Mouse (Mus musculus) liver, embryonic 11.5 days (tissue): Measurements from ENCODE around the gene Slc19a2. TPM values are rescaled to one million over a fixed set of nuclear protein-coding genes. Genes with fewer than 3 reads are reported as not detected.
"Not testable (repeated sequence)": the region's sequence is repeated elsewhere in the genome, so short reads cannot be mapped to it uniquely, and the experiment has no call there.

Experiments
- ATAC-seq: fragments of 200-750 bp; cut with Nextera tagmentation; replicated peaks from 2 replicates; pipeline ENCODE4 v1.8.0; 2017; ENCODE audit warnings: moderate number of reproducible peaks, mild to moderate bottlenecking, moderate TSS enrichment, moderate library complexity; ENCODE audit not compliant: low FRiP score
- DNase-seq: peaks from one replicate; pipeline ENCODE4 v3.0.0-alpha.2; 2017; ENCODE audit warnings: low spot score
- H3K27ac ChIP-seq: fragments of 300-500 bp; sonication (generic); 2 replicates; pipeline ENCODE4 v1.5.1; 2014; ENCODE audit warnings: mild to moderate bottlenecking, low read depth, low read length, control low read depth
- H3K27me3 ChIP-seq: fragments of 300-500 bp; sonication (generic); replicated peaks from 2 replicates; pipeline ENCODE4 v1.6.1; 2014; ENCODE audit warnings: low read length, mixed read lengths; ENCODE audit not compliant: control insufficient read depth, insufficient read depth
- H3K36me3 ChIP-seq: fragments of 300-500 bp; sonication (generic); 2 replicates; pipeline ENCODE4 v1.6.1; 2014; ENCODE audit warnings: mild to moderate bottlenecking, low read length, moderate library complexity, mixed read lengths; ENCODE audit not compliant: control insufficient read depth, insufficient read depth
- H3K4me1 ChIP-seq: fragments of 300-500 bp; sonication (generic); replicated peaks from 2 replicates; pipeline ENCODE4 v1.6.1; 2014; ENCODE audit warnings: low read length, mixed read lengths; ENCODE audit not compliant: control insufficient read depth, insufficient read depth
- H3K4me2 ChIP-seq: fragments of 300-500 bp; sonication (generic); 2 replicates; pipeline ENCODE4 v1.6.1; 2014; ENCODE audit warnings: mild to moderate bottlenecking, control low read depth, moderate library complexity
- H3K4me3 ChIP-seq: fragments of 300-500 bp; sonication (generic); 2 replicates; pipeline ENCODE4 v1.5.1; 2014; ENCODE audit warnings: low read depth, low read length, control low read depth
- H3K9ac ChIP-seq: fragments of 300-500 bp; sonication (generic); 2 replicates; pipeline ENCODE4 v1.6.1; 2014; ENCODE audit warnings: low read depth, low read length, control low read depth
- H3K9me3 ChIP-seq: fragments of 300-500 bp; sonication (generic); 2 replicates; pipeline ENCODE4 v1.6.1; 2016; ENCODE audit warnings: low read length, inconsistent platforms, mixed read lengths; ENCODE audit not compliant: control insufficient read depth
- WGBS: fragments of 180-500 bp; shearing (Covaris S2); extraction: QIAGEN DNeasy Blood & Tissue Kit; methylation state at CpG from one replicate; pipeline ENCODE4 v1.1.7; 2014; 5-methylcytosine and 5-hydroxymethylcytosine counted together
- polyA plus RNA-seq: library from polyadenylated mRNA; unstranded; fragments of >200 nt; fragmentation: Nextera tagmentation; extraction: Ambion mirVana; gene quantifications from 2 replicates; pipeline ENCODE4 v1.2.1, GENCODE M21; 2014

The Slc19a2 gene
- polyA plus RNA-seq, 1 experiment from 2014 or later = 26.6 TPM

DNA sequence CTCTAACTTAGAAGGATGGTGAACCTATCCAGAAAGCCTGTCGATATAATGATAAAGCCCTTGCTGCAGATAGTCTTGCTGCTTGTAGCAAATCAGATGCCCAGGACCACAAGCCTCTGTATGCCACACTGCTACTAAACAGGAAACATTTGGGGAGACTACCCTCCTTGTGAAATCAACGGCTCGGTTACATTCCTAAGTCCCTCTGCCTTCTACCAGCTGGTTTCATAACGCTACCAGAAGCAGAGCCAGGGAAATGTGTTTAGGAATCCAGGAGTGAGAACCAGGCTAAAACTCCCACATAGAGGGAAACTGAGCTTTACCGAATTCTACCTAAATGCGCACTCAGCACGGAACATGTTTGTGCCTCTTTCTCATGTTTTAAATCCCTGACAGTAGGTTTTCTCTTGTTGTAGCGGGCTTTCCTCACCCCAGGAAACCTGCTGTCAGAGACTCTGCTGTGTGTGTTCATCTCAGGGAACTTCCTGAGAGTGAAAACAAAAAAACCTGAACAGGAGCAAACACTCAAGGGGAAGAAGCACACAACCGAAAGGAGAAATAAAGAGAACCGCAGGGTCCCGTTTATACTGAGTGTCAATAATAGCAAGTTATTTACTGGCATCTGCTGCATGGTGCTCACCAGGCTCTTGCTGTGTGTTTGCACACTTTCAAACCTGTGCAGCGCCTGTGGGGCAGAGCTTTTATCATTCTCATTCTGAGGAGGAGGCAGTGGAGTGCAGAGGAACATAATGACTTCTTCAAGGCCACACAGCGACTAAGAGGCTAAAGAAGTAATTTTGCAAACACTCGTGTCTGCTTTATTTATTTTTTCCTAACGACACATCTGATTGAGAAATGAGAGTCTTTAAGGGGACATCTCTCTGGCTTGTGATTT lies 30.8 kb upstream of the Slc19a2 start:
- no peaks in the 10 kb centered on the region for H3K36me3 ChIP-seq
- DNase-seq (no peak), ATAC-seq (no peak)
- H3K4me3 ChIP-seq = no peak overlapping the region
- H3K4me2 ChIP-seq = peak overlapping the region; percentile 20
- no peak overlapping the region for H3K27ac ChIP-seq
- no peak overlapping the region for H3K9ac ChIP-seq
- H3K27me3 ChIP-seq = no peaks in the 10 kb centered on the region
- H3K9me3 ChIP-seq = no peaks in the 10 kb centered on the region
- H3K4me1 ChIP-seq = peaks cover 2% of the 10 kb centered on the region; the same call in 1 of the 2 replicates
- WGBS = 45% methylated on average over 15 of the region's 15 CpGs

DNA sequence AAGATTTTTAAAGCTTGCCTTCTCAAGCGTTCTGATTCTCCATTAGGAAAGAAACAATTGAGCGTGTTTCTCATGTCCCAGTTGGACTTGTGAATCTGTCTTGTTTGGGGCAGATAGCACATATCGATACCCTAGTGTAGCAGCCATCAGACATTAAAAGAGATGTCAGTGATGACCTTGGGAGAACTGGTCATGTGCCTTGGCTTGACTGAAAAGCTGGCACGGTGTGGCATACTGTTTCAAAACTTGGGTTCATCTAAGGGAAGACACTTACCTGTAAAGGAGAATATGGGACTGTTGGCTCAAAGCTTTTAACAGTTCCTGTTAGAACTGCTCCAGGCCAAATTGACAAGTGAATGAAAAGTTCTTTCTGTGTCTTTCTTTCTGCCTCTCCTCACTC lies 28.6 kb upstream of the Slc19a2 start:
- no peak overlapping the region for H3K9ac ChIP-seq
- DNase-seq = no peak
- no peak overlapping the region for H3K4me2 ChIP-seq
- H3K27me3 ChIP-seq = no peaks in the 10 kb centered on the region
- H3K36me3 ChIP-seq = no peaks in the 10 kb centered on the region
- H3K4me3 ChIP-seq = no peak overlapping the region
- 84% methylated on average over 4 of the region's 4 CpGs for WGBS
- ATAC-seq = no peak
- H3K27ac ChIP-seq = no peak overlapping the region
- H3K9me3 ChIP-seq = no peaks in the 10 kb centered on the region
- peaks cover 2% of the 10 kb centered on the region; the same call in 1 of the 2 replicates for H3K4me1 ChIP-seq

DNA sequence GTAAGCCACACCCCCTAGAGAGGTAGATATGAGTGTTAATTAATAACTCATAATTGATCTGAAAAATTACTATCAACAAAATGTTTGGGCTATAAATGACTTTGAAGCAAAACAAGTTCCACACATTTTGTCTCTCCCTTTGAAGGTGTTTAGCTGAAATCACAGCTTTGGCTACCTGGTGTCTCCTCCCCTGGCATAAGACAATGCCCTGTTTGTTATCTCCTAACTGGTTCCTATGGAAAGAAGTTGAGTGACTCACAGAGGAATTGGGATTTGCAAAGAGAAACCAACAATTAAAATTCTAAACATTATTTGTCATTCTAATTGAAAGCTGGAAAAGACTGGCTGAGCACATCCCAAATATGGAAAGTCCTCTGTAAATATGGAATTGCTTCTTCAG lies 25.8 kb upstream of the Slc19a2 start:
- ATAC-seq = no peak
- no peak overlapping the region for H3K9ac ChIP-seq

DNA sequence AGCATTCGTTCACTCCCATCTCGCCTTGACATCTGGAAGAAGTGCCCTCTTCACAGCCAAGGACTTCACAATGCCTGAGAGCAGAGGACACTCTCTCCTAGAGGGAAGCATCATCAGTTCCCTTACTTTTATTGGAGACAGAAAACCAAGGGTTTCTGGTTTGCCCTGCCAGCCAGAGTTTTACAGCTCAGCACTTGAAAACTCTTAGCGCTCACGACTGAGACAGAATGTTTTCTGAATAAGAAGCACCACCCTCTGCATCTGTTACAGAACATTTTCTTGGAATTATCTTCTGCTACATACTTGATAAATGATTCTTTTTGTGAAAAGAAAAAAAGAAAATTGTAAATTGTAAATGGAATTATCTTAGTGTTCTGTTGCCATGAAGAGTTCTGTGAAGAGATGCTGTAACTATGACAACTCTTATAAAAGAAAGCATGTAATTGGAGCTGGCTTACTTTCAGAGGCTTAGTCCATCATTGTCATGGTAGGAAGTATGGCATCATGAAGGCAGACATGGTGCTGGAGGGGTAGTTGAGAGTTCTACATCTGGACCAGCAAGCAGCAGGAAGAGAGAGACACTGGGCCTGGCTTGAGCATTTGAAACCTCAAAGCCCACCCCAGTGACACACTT lies 16.8 kb upstream of the Slc19a2 start:
- H3K27ac ChIP-seq, H3K4me2 ChIP-seq, ATAC-seq, H3K4me1 ChIP-seq, H3K27me3 ChIP-seq, H3K9me3 ChIP-seq, H3K4me3 ChIP-seq, H3K36me3 ChIP-seq, H3K9ac ChIP-seq, DNase-seq: not testable (repeated sequence)
- 91% methylated on average over 2 of the region's 4 CpGs for WGBS

More for the DNA sequence above, 25.8 kb upstream of the Slc19a2 start:
- no peak overlapping the region for H3K27ac ChIP-seq
- H3K27me3 ChIP-seq = no peaks in the 10 kb centered on the region
- no peak overlapping the region for H3K4me2 ChIP-seq
- H3K36me3 ChIP-seq = no peaks in the 10 kb centered on the region
- no peaks in the 10 kb centered on the region; the same call in 1 of the 2 replicates for H3K4me1 ChIP-seq
- H3K9me3 ChIP-seq = no peaks in the 10 kb centered on the region
- no peak for DNase-seq
- no peak overlapping the region for H3K4me3 ChIP-seq

DNA sequence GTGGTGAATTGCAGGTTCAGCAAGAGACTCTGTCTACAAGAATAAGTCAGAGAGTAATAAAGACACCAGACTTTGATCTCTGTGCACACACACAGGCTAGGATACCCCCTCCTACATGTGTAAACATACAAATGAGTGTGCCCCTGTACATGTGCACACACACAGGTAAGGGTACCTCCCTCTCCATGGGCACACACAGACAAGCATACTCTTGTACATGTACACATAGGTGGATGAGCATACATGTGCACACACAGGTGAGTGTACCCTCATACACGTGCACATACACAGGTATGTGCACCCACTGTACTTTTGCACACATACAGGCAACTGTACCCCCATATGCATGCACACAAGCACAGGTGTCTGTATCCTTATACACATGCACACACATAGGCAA lies 15.4 kb upstream of the Slc19a2 start:
- H3K9me3 ChIP-seq = no peaks in the 10 kb centered on the region
- DNase-seq (no peak), ATAC-seq (no peak; the same call in 1 of the 2 replicates)
- no peak overlapping the region for H3K4me3 ChIP-seq
- no peak overlapping the region for H3K27ac ChIP-seq
- H3K4me1 ChIP-seq = no peaks in the 10 kb centered on the region
- H3K27me3 ChIP-seq = no peaks in the 10 kb centered on the region
- no peak overlapping the region for H3K9ac ChIP-seq
- WGBS = 68% methylated on average over 1 of the region's 1 CpGs
- H3K4me2 ChIP-seq = no peak overlapping the region
- H3K36me3 ChIP-seq = no peaks in the 10 kb centered on the region

DNA sequence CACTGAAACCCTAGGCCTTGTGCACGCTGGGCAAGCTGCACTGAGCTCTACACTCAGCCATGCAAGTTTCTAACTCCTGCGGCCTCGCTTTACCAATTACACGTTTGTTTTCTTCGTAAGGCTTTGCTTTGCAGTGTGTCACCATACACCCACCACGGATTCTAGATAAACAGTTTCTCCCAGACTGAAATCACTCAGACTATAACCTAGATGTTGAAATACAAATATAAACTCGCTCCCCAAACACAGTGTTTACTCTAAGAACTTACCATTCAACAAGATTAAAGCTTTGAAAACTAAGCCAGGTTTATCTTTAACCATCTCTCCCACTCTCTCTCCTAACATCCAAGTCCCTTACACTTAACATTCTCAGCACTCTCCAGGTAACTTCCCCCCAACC lies 13.8 kb upstream of the Slc19a2 start:
- no peak overlapping the region for H3K27ac ChIP-seq

DNA sequence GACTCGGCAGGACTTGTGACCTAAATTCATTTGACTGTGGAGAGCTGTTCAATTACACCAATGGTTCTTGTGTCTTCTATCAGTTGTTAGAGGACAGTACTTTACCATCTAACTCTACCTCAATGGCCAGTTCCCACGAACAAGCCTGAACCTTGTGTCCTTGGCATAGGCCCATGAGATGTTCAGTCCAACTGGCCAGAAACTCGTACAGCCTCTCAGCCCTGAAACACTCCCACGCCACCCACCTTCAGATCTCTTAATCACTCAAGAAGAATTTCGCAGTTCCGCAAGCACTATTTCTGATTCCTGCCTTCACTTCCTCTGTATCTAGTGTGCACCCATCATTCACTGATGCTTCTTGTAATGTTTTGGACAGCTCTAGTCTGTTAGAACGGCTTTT lies 12.8 kb upstream of the Slc19a2 start:
- H3K27ac ChIP-seq = no peak overlapping the region
- H3K36me3 ChIP-seq = no peaks in the 10 kb centered on the region
- H3K9me3 ChIP-seq = no peaks in the 10 kb centered on the region
- H3K4me2 ChIP-seq = no peak overlapping the region
- ATAC-seq = no peak
- 59% methylated on average over 7 of the region's 7 CpGs for WGBS
- no peak overlapping the region for H3K4me3 ChIP-seq
- no peak for DNase-seq
- H3K4me1 ChIP-seq = no peaks in the 10 kb centered on the region
- H3K27me3 ChIP-seq = no peaks in the 10 kb centered on the region
- no peak overlapping the region for H3K9ac ChIP-seq

More for the DNA sequence above, 13.8 kb upstream of the Slc19a2 start:
- Histone ChIP-seq H3K4me1 (no peaks in the 10 kb centered on the region), H3K9me3 (no peaks in the 10 kb centered on the region), H3K36me3 (no peaks in the 10 kb centered on the region), H3K4me2 (no peak overlapping the region), H3K4me3 (no peak overlapping the region), H3K27me3 (no peaks in the 10 kb centered on the region), H3K9ac (no peak overlapping the region)
- no peak for DNase-seq
- ATAC-seq = 0 out of 2 replicates have a peak, but pooled peaks have one; percentile 33
- WGBS = 52% methylated on average over 7 of the region's 7 CpGs

DNA sequence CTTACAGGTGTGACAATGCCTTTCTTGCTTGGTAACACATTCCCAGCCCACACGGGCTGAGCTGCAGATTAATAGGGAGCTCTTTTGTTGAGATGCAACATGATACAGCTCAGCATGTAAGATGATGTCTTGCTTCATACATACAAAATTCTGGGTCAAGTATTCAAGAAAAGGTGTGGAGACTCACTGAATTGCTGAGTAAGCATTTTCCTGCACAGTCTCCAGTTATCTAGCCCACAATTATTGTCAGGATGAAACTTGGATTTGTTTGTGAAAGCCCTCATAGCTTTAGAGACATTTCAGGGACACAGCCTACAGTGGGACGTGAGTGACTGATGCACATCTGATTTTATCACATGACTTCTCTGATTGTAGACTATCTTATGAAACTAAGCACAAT lies 7.4 kb upstream of the Slc19a2 start:
- H3K9ac ChIP-seq = no peak overlapping the region

More for the DNA sequence above, 7.4 kb upstream of the Slc19a2 start:
- ATAC-seq (no peak), DNase-seq (no peak)
- Histone ChIP-seq H3K27me3 (no peaks in the 10 kb centered on the region), H3K4me1 (no peaks in the 10 kb centered on the region), H3K36me3 (no peaks in the 10 kb centered on the region), H3K4me3 (no peak overlapping the region), H3K27ac (no peak overlapping the region), H3K4me2 (no peak overlapping the region), H3K9me3 (no peaks in the 10 kb centered on the region)
- 76% methylated on average over 2 of the region's 2 CpGs for WGBS
